Mouse (Mus musculus): ENCODE measurements around the gene Atp5s. TPM values are rescaled to one million over a fixed set of nuclear protein-coding genes. Genes with fewer than 3 reads are reported as not detected.

The Atp5s gene
- polyA plus RNA-seq, 1 experiment from 2014 or later = 32.0 TPM

- H3K4me1 ChIP-seq (ENCODE audit: control insufficient read depth, insufficient read depth, low read length) = peaks cover 18% of the 10 kb centered on the region
- 56% methylated on average over 2 of the region's 2 CpGs for WGBS
- H3K4me3 ChIP-seq (ENCODE audit: low read depth, low read length) = no peak overlapping the region
- H3K27me3 ChIP-seq (replicated peaks; ENCODE audit: control insufficient read depth, insufficient read depth, low read length) = no peaks in the 10 kb centered on the region
- no peaks in the 10 kb centered on the region for H3K36me3 ChIP-seq (ENCODE audit: control insufficient read depth, insufficient read depth, low read length)
- H3K27ac ChIP-seq (replicated peaks; ENCODE audit: low read depth, low read length) = no peak overlapping the region
- DNase-seq (ENCODE audit: low spot score) (peak; percentile 24), ATAC-seq (ENCODE audit: low read depth) (no peak)
- no peak overlapping the region for H3K4me2 ChIP-seq (ENCODE audit: low read depth, low read length)
- H3K9ac ChIP-seq (ENCODE audit: low read depth, low read length) = no peak overlapping the region
- H3K9me3 ChIP-seq (ENCODE audit: control insufficient read depth, low read length) = no peaks in the 10 kb centered on the region
Observed at GRCm38 (mm10) chr12:69761603-69762002, 36.9 kb downstream of the Atp5s start.

GRCm38 (mm10) chr12:69765543-69765942 is 40.8 kb downstream of the Atp5s start:
- Histone ChIP-seq H3K36me3 (ENCODE audit: control insufficient read depth, insufficient read depth, low read length) (no peaks in the 10 kb centered on the region), H3K9me3 (ENCODE audit: control insufficient read depth, low read length) (no peaks in the 10 kb centered on the region), H3K4me2 (ENCODE audit: low read depth, low read length) (no peak overlapping the region), H3K4me3 (ENCODE audit: low read depth, low read length) (no peak overlapping the region), H3K27ac (replicated peaks; ENCODE audit: low read depth, low read length) (no peak overlapping the region), H3K9ac (ENCODE audit: low read depth, low read length) (no peak overlapping the region), H3K27me3 (replicated peaks; ENCODE audit: control insufficient read depth, insufficient read depth, low read length) (no peaks in the 10 kb centered on the region), H3K4me1 (ENCODE audit: control insufficient read depth, insufficient read depth, low read length) (no peaks in the 10 kb centered on the region)
- ATAC-seq (ENCODE audit: low read depth) (peak; percentile 63), DNase-seq (ENCODE audit: low spot score) (peak; percentile 74)
- 70% methylated on average over 9 of the region's 9 CpGs for WGBS

- ATAC-seq (ENCODE audit: low read depth) = no peak
Observed at GRCm38 (mm10) chr12:69766185-69766904, 41.6 kb downstream of the Atp5s start.

GRCm38 (mm10) chr12:69767476-69768258 is 42.9 kb downstream of the Atp5s start:
- H3K4me1 ChIP-seq (ENCODE audit: control insufficient read depth, insufficient read depth, low read length) = no peaks in the 10 kb centered on the region
- no peaks in the 10 kb centered on the region for H3K9me3 ChIP-seq (ENCODE audit: control insufficient read depth, low read length)
- DNase-seq (ENCODE audit: low spot score) (no peak), ATAC-seq (ENCODE audit: low read depth) (no peak)
- no peak overlapping the region for H3K4me2 ChIP-seq (ENCODE audit: low read depth, low read length)
- H3K4me3 ChIP-seq (ENCODE audit: low read depth, low read length) = no peak overlapping the region
- H3K36me3 ChIP-seq (ENCODE audit: control insufficient read depth, insufficient read depth, low read length) = no peaks in the 10 kb centered on the region
- no peak overlapping the region for H3K9ac ChIP-seq (ENCODE audit: low read depth, low read length)
- WGBS = 47% methylated on average over 9 of the region's 9 CpGs
- no peaks in the 10 kb centered on the region for H3K27me3 ChIP-seq (replicated peaks; ENCODE audit: control insufficient read depth, insufficient read depth, low read length)
- no peak overlapping the region for H3K27ac ChIP-seq (replicated peaks; ENCODE audit: low read depth, low read length)

More at GRCm38 (mm10) chr12:69766185-69766904, 41.6 kb downstream of the Atp5s start:
- H3K4me3 ChIP-seq (ENCODE audit: low read depth, low read length) = no peak overlapping the region
- H3K4me1 ChIP-seq (ENCODE audit: control insufficient read depth, insufficient read depth, low read length) = no peaks in the 10 kb centered on the region
- H3K9me3 ChIP-seq (ENCODE audit: control insufficient read depth, low read length) = no peaks in the 10 kb centered on the region
- WGBS = 82% methylated on average over 10 of the region's 10 CpGs
- H3K27ac ChIP-seq (replicated peaks; ENCODE audit: low read depth, low read length) = no peak overlapping the region
- DNase-seq (ENCODE audit: low spot score) = no peak
- H3K27me3 ChIP-seq (replicated peaks; ENCODE audit: control insufficient read depth, insufficient read depth, low read length) = no peaks in the 10 kb centered on the region
- no peaks in the 10 kb centered on the region for H3K36me3 ChIP-seq (ENCODE audit: control insufficient read depth, insufficient read depth, low read length)
- H3K9ac ChIP-seq (ENCODE audit: low read depth, low read length) = no peak overlapping the region
- H3K4me2 ChIP-seq (ENCODE audit: low read depth, low read length) = no peak overlapping the region

- no peaks in the 10 kb centered on the region for H3K4me1 ChIP-seq (ENCODE audit: control insufficient read depth, insufficient read depth, low read length)
- H3K36me3 ChIP-seq (ENCODE audit: control insufficient read depth, insufficient read depth, low read length) = no peaks in the 10 kb centered on the region
- no peak for DNase-seq (ENCODE audit: low spot score)
- no peak for ATAC-seq (ENCODE audit: low read depth)
- no peak overlapping the region for H3K27ac ChIP-seq (replicated peaks; ENCODE audit: low read depth, low read length)
- no peaks in the 10 kb centered on the region for H3K9me3 ChIP-seq (ENCODE audit: control insufficient read depth, low read length)
- 70% methylated on average over 2 of the region's 2 CpGs for WGBS
- no peak overlapping the region for H3K9ac ChIP-seq (ENCODE audit: low read depth, low read length)
- no peak overlapping the region for H3K4me3 ChIP-seq (ENCODE audit: low read depth, low read length)
- no peaks in the 10 kb centered on the region for H3K27me3 ChIP-seq (replicated peaks; ENCODE audit: control insufficient read depth, insufficient read depth, low read length)
- H3K4me2 ChIP-seq (ENCODE audit: low read depth, low read length) = no peak overlapping the region
Observed at GRCm38 (mm10) chr12:69768841-69769240, 44.1 kb downstream of the Atp5s start.

- no peaks in the 10 kb centered on the region for H3K27me3 ChIP-seq (replicated peaks; ENCODE audit: control insufficient read depth, insufficient read depth, low read length)
- H3K9ac ChIP-seq (ENCODE audit: low read depth, low read length) = no peak overlapping the region
- no peak overlapping the region for H3K4me3 ChIP-seq (ENCODE audit: low read depth, low read length)
- no peak overlapping the region for H3K27ac ChIP-seq (replicated peaks; ENCODE audit: low read depth, low read length)
- DNase-seq (ENCODE audit: low spot score) = no peak
- no peaks in the 10 kb centered on the region; the same call in 1 of the 2 replicates for H3K4me1 ChIP-seq (ENCODE audit: control insufficient read depth, insufficient read depth, low read length)
- no peaks in the 10 kb centered on the region for H3K9me3 ChIP-seq (ENCODE audit: control insufficient read depth, low read length)
- no peak overlapping the region for H3K4me2 ChIP-seq (ENCODE audit: low read depth, low read length)
- peak; percentile 65; the same call in 1 of the 2 replicates for ATAC-seq (ENCODE audit: low read depth)
- H3K36me3 ChIP-seq (ENCODE audit: control insufficient read depth, insufficient read depth, low read length) = no peaks in the 10 kb centered on the region
- 59% methylated on average over 11 of the region's 11 CpGs for WGBS
Observed at GRCm38 (mm10) chr12:69776607-69777340, 52.0 kb downstream of the Atp5s start.

GRCm38 (mm10) chr12:69777341-69777730 is 52.6 kb downstream of the Atp5s start:
- 79% methylated on average over 6 of the region's 6 CpGs for WGBS
- H3K9me3 ChIP-seq (ENCODE audit: control insufficient read depth, low read length) = no peaks in the 10 kb centered on the region
- H3K9ac ChIP-seq (ENCODE audit: low read depth, low read length) = no peak overlapping the region
- no peaks in the 10 kb centered on the region; the same call in 1 of the 2 replicates for H3K4me1 ChIP-seq (ENCODE audit: control insufficient read depth, insufficient read depth, low read length)
- H3K27ac ChIP-seq (replicated peaks; ENCODE audit: low read depth, low read length) = no peak overlapping the region
- H3K4me2 ChIP-seq (ENCODE audit: low read depth, low read length) = no peak overlapping the region
- no peaks in the 10 kb centered on the region for H3K27me3 ChIP-seq (replicated peaks; ENCODE audit: control insufficient read depth, insufficient read depth, low read length)
- no peak for DNase-seq (ENCODE audit: low spot score)
- H3K4me3 ChIP-seq (ENCODE audit: low read depth, low read length) = no peak overlapping the region
- no peaks in the 10 kb centered on the region for H3K36me3 ChIP-seq (ENCODE audit: control insufficient read depth, insufficient read depth, low read length)
- no peak for ATAC-seq (ENCODE audit: low read depth)

- no peak overlapping the region for H3K9ac ChIP-seq (ENCODE audit: low read depth, low read length)
- H3K4me1 ChIP-seq (ENCODE audit: control insufficient read depth, insufficient read depth, low read length) = no peaks in the 10 kb centered on the region; the same call in 1 of the 2 replicates
- 73% methylated on average over 2 of the region's 2 CpGs for WGBS
- ATAC-seq (ENCODE audit: low read depth) (no peak), DNase-seq (ENCODE audit: low spot score) (no peak)
- no peaks in the 10 kb centered on the region for H3K9me3 ChIP-seq (ENCODE audit: control insufficient read depth, low read length)
- no peak overlapping the region for H3K4me3 ChIP-seq (ENCODE audit: low read depth, low read length)
- no peak overlapping the region for H3K4me2 ChIP-seq (ENCODE audit: low read depth, low read length)
- H3K36me3 ChIP-seq (ENCODE audit: control insufficient read depth, insufficient read depth, low read length) = no peaks in the 10 kb centered on the region
- no peaks in the 10 kb centered on the region for H3K27me3 ChIP-seq (replicated peaks; ENCODE audit: control insufficient read depth, insufficient read depth, low read length)
- H3K27ac ChIP-seq (replicated peaks; ENCODE audit: low read depth, low read length) = no peak overlapping the region
Observed at GRCm38 (mm10) chr12:69777957-69778356, 53.2 kb downstream of the Atp5s start.
